Mouse (Mus musculus) B cell, adult 2 months (primary cell): Measurements from ENCODE around the gene Rassf8.
A peak's percentile ranks its signal among the peaks of the same experiment; 100 is the strongest.

Source experiments
- DNase-seq, 2 experiments: peaks; one replicate each; pipeline ENCODE4 v3.0.0; 2022

Rassf8 gene

DNA sequence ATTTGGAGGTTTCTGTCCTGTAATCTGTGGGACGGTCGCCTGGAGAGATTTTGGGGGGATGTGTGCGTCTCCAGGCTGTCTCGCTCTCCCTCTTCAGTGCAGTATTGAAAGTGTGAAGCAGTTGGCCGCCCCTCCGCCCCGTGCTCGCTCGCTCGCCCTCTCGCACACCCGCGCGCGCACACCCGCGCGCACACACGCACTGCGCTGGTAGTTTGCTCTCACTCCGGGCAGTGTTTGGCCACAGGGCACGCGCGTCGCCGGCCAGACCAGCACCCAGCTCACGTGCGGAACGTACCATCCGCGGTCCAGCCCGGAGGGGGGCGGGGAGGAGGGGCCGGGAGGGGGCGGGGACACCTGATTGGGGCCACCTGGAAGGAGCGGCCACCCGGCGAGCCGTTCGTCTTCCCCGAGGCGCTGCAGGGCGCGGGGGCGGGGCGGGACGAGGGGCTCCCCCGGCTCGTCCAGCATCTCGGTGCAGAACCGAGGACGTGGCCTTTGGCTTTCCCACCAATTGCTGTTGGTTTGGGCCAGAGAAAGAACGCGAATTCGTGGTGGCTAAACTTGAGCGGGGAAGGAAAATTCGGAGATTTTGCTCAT lies 118.8 kb downstream of the Rassf8 start, which contains the start of gene Bhlhe41:
TSS of gene Bhlhe41 (minus strand) at position 270 of the 597 bp plus-strand sequence.
- peak; percentile 53 to 59 for DNase-seq

DNA sequence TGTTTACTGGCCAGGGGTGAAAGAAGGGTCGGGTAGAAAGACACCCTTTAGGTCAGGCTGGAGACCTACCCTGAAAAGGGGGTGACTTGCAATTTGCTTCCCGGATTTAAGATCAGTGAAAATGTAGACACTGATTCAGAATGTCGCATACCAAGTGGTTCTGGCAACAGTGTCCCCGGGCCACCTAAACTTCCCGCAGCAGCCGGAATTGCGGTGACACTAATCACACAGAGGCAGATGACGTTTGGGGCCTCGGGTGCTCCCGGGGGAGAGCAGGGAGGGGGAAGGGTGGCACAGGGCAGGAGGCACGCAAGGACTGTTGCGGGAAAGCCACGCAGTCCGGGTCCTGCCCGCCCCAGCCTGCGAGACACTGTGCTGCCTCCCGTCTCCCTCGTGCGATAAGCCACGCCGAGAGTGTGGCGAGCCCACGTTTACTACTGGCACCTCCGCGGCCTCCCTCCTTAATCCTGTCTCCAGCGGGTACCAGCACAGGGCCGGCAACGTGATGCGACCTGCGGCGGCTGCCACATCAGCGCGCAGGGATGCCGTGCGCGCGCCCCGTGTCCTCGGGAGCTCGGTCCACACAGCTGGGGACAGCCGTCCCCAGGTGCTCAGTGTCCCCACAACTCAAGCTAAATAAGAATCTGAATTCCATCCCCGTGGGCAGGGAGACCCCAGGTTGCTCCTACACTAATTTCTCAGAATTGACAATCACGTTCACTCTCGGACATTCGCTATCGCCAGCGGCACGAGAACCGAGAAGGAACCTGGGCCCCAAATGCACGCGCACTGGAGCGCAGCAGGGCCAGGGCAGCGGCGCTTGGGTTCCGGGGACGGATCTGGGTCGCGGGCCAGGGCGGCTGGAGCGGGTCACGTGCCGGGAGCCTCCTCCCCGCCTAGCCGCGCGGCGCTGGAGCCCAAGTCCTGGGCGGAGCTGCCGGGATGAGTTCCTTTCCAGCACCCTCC lies 119.6 kb downstream of the Rassf8 start:
- DNase-seq = peak; percentile 70 to 72

DNA sequence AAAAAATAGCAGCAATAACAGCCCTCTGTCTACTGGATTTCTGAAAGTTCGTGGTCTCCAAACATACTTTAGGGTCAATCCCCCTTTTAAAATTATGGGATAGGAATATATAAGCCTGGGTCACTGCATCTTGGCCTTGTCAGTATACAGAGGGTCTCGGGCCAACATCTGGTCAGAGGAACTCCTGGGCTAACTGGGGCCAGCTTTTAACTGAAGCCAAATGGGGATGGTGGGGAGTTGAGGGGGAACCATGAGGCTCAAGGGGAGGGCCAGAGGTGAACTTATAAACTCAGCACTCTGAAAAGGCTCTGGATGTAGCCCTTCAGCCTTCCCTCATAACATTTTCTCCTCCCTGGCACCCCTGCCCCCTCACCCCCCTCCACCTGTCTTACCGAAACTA lies 120.6 kb downstream of the Rassf8 start:
- no peak for DNase-seq
